Mouse (Mus musculus) lung, embryonic 15.5 days (tissue): ENCODE data around the gene Zxdc. TPM values are rescaled to one million over a fixed set of nuclear protein-coding genes. Genes with fewer than 3 reads are reported as not detected.

Source experiments
- ATAC-seq: fragments of 200-750 bp; cut with Nextera tagmentation; 2 replicates; pipeline ENCODE4 v1.8.0; 2017; ENCODE audit warnings: moderate number of reproducible peaks, borderline replicate concordance; ENCODE audit not compliant: low FRiP score, low TSS enrichment; ENCODE audit errors: extremely low read depth
- H3K27ac ChIP-seq: fragments of 300-500 bp; sonication (generic); 2 replicates; pipeline ENCODE4 v1.5.1; 2015; ENCODE audit warnings: moderate library complexity, mild to moderate bottlenecking, inconsistent platforms
- H3K27me3 ChIP-seq: fragments of 300-500 bp; sonication (generic); 2 replicates; pipeline ENCODE4 v1.6.1; 2015; ENCODE audit warnings: inconsistent platforms
- H3K36me3 ChIP-seq: fragments of 300-500 bp; sonication (generic); 2 replicates; pipeline ENCODE4 v1.6.1; 2015; ENCODE audit warnings: inconsistent platforms
- H3K4me1 ChIP-seq: fragments of 300-500 bp; sonication (generic); 2 replicates; pipeline ENCODE4 v1.6.1; 2015; ENCODE audit warnings: inconsistent platforms
- H3K4me2 ChIP-seq: fragments of 300-500 bp; sonication (generic); 2 replicates; pipeline ENCODE4 v1.6.1; 2015; ENCODE audit warnings: inconsistent platforms, mild to moderate bottlenecking, moderate library complexity
- H3K4me3 ChIP-seq: fragments of 300-500 bp; sonication (generic); 2 replicates; pipeline ENCODE4 v1.5.1; 2015; ENCODE audit warnings: mild to moderate bottlenecking, inconsistent platforms
- H3K9ac ChIP-seq: fragments of 300-500 bp; sonication (generic); 2 replicates; pipeline ENCODE4 v1.6.1; 2015; ENCODE audit warnings: inconsistent platforms
- H3K9me3 ChIP-seq: fragments of 300-500 bp; sonication (generic); 2 replicates; pipeline ENCODE4 v1.6.1; 2016; ENCODE audit warnings: inconsistent platforms
- WGBS: fragments of 180-500 bp; shearing (Covaris S2); methylation state at CpG from one replicate; pipeline ENCODE4 v1.1.7; 2015; 5-methylcytosine and 5-hydroxymethylcytosine counted together
- polyA plus RNA-seq: library from polyadenylated mRNA; unstranded; fragments of >200 nt; fragmentation: Nextera tagmentation; extraction: Ambion mirVana; gene quantifications from 2 replicates; pipeline ENCODE4 v1.2.1, GENCODE M21; 2015

The Zxdc gene
- polyA plus RNA-seq = 7.5 and 7.6 TPM in 2 replicates

- H3K4me3 ChIP-seq = peak within 1 kb of the TSS; percentile 86
- H3K4me1 ChIP-seq = peaks cover 21% of the 10 kb centered on the region
- WGBS = 5% methylated on average over 41 of the region's 41 CpGs
- H3K9me3 ChIP-seq = no peaks in the 10 kb centered on the region
- H3K27me3 ChIP-seq = no peaks in the 10 kb centered on the region
- H3K36me3 ChIP-seq = peaks cover 12% of the 10 kb centered on the region
- peak within 1 kb of the TSS; percentile 79 for H3K9ac ChIP-seq
- H3K4me2 ChIP-seq = peak within 1 kb of the TSS; percentile 81
- H3K27ac ChIP-seq = peak within 1 kb of the TSS; percentile 86
- ATAC-seq = peak; percentile 98
These were observed at the start of gene Zxdc for GRCm38 (mm10) chr6:90368976-90369724. Gene Zxdc, plus strand, starts transcription at chr6:90369492.

GRCm38 (mm10) chr6:90320429-90320828 is 48.9 kb upstream of the Zxdc start:
- Histone ChIP-seq H3K9me3 (no peaks in the 10 kb centered on the region), H3K4me2 (no peak overlapping the region), H3K27me3 (no peaks in the 10 kb centered on the region), H3K27ac (no peak overlapping the region), H3K4me3 (no peak overlapping the region), H3K36me3 (no peaks in the 10 kb centered on the region), H3K9ac (no peak overlapping the region), H3K4me1 (no peaks in the 10 kb centered on the region)
- ATAC-seq = no peak
- 78% methylated on average over 5 of the region's 5 CpGs for WGBS

GRCm38 (mm10) chr6:90321811-90322210 is 47.5 kb upstream of the Zxdc start:
- H3K27ac ChIP-seq = no peak overlapping the region
- H3K27me3 ChIP-seq = no peaks in the 10 kb centered on the region
- H3K4me1 ChIP-seq = no peaks in the 10 kb centered on the region
- no peak for ATAC-seq
- no peak overlapping the region for H3K9ac ChIP-seq
- H3K36me3 ChIP-seq = no peaks in the 10 kb centered on the region
- H3K9me3 ChIP-seq = no peaks in the 10 kb centered on the region
- no peak overlapping the region for H3K4me2 ChIP-seq
- 40% methylated on average over 4 of the region's 4 CpGs for WGBS
- no peak overlapping the region for H3K4me3 ChIP-seq

GRCm38 (mm10) chr6:90324026-90324425 is 45.3 kb upstream of the Zxdc start:
- H3K4me2 ChIP-seq = no peak overlapping the region
- ATAC-seq = no peak
- no peak overlapping the region for H3K4me3 ChIP-seq
- no peaks in the 10 kb centered on the region for H3K4me1 ChIP-seq
- H3K27me3 ChIP-seq = no peaks in the 10 kb centered on the region
- H3K9ac ChIP-seq = no peak overlapping the region
- no peaks in the 10 kb centered on the region for H3K9me3 ChIP-seq
- 65% methylated on average over 3 of the region's 3 CpGs for WGBS
- no peak overlapping the region for H3K27ac ChIP-seq
- no peaks in the 10 kb centered on the region for H3K36me3 ChIP-seq

GRCm38 (mm10) chr6:90324463-90324862 is 44.8 kb upstream of the Zxdc start:
- no peak overlapping the region for H3K4me2 ChIP-seq
- 45% methylated on average over 3 of the region's 3 CpGs for WGBS
- ATAC-seq = no peak
- H3K4me3 ChIP-seq = no peak overlapping the region
- no peaks in the 10 kb centered on the region for H3K36me3 ChIP-seq
- H3K4me1 ChIP-seq = no peaks in the 10 kb centered on the region
- no peaks in the 10 kb centered on the region for H3K27me3 ChIP-seq
- no peaks in the 10 kb centered on the region for H3K9me3 ChIP-seq
- no peak overlapping the region for H3K27ac ChIP-seq
- H3K9ac ChIP-seq = no peak overlapping the region

- H3K27ac ChIP-seq = no peak within 1 kb of the TSS
- no peaks in the 10 kb centered on the region for H3K4me1 ChIP-seq
- H3K4me3 ChIP-seq = 0 out of 2 replicates have a peak within 1 kb of the TSS, but pooled peaks have one; percentile 10
- no peaks in the 10 kb centered on the region for H3K27me3 ChIP-seq
- H3K9ac ChIP-seq = no peak within 1 kb of the TSS
- no peaks in the 10 kb centered on the region for H3K36me3 ChIP-seq
- peak; percentile 72 for ATAC-seq
- H3K9me3 ChIP-seq = no peaks in the 10 kb centered on the region
- H3K4me2 ChIP-seq = peak within 1 kb of the TSS; percentile 51
- WGBS = 7% methylated on average over 22 of the region's 22 CpGs
These were observed 44.3 kb upstream of the Zxdc start, which contains the start of gene Chst13 for GRCm38 (mm10) chr6:90324991-90325390. Gene Chst13, minus strand, starts transcription at chr6:90325185.

GRCm38 (mm10) chr6:90327670-90328069 is 41.6 kb upstream of the Zxdc start:
- no peak overlapping the region for H3K27ac ChIP-seq
- H3K9me3 ChIP-seq = no peaks in the 10 kb centered on the region
- ATAC-seq = no peak
- no peak overlapping the region for H3K4me3 ChIP-seq
- 17% methylated on average over 6 of the region's 6 CpGs for WGBS
- no peaks in the 10 kb centered on the region for H3K36me3 ChIP-seq
- no peak overlapping the region for H3K4me2 ChIP-seq
- H3K4me1 ChIP-seq = no peaks in the 10 kb centered on the region
- no peaks in the 10 kb centered on the region for H3K27me3 ChIP-seq
- no peak overlapping the region for H3K9ac ChIP-seq

- 0 out of 2 replicates have a peak, but pooled peaks have one; percentile 29 for ATAC-seq
These were observed 39.3 kb upstream of the Zxdc start for GRCm38 (mm10) chr6:90329953-90330352.

GRCm38 (mm10) chr6:90332561-90333425 is 36.5 kb upstream of the Zxdc start, which contains the start of gene Uroc1:
Gene Uroc1, plus strand, starts transcription at chr6:90333284.
- H3K4me1 ChIP-seq = no peaks in the 10 kb centered on the region
- WGBS = 83% methylated on average over 7 of the region's 7 CpGs

More at GRCm38 (mm10) chr6:90329953-90330352, 39.3 kb upstream of the Zxdc start:
- no peaks in the 10 kb centered on the region for H3K36me3 ChIP-seq
- no peak overlapping the region for H3K4me3 ChIP-seq
- H3K4me2 ChIP-seq = no peak overlapping the region
- H3K27ac ChIP-seq = no peak overlapping the region
- no peaks in the 10 kb centered on the region for H3K4me1 ChIP-seq
- no peaks in the 10 kb centered on the region for H3K9me3 ChIP-seq
- no peak overlapping the region for H3K9ac ChIP-seq
- 9% methylated on average over 1 of the region's 1 CpGs for WGBS
- H3K27me3 ChIP-seq = no peaks in the 10 kb centered on the region

GRCm38 (mm10) chr6:90334244-90334643 is 35.0 kb upstream of the Zxdc start:
- ATAC-seq = no peak

More at GRCm38 (mm10) chr6:90332561-90333425, 36.5 kb upstream of the Zxdc start, which contains the start of gene Uroc1:
- Histone ChIP-seq H3K9ac (no peak within 1 kb of the TSS), H3K4me2 (no peak within 1 kb of the TSS), H3K27me3 (no peaks in the 10 kb centered on the region), H3K36me3 (no peaks in the 10 kb centered on the region), H3K9me3 (no peaks in the 10 kb centered on the region), H3K27ac (no peak within 1 kb of the TSS), H3K4me3 (no peak within 1 kb of the TSS)
- ATAC-seq = no peak

GRCm38 (mm10) chr6:90342343-90342742 is 26.9 kb upstream of the Zxdc start:
- H3K4me3 ChIP-seq = no peak overlapping the region
- no peaks in the 10 kb centered on the region for H3K36me3 ChIP-seq
- H3K9ac ChIP-seq = no peak overlapping the region
- H3K27ac ChIP-seq = no peak overlapping the region
- no peak overlapping the region for H3K4me2 ChIP-seq
- no peak for ATAC-seq
- no peaks in the 10 kb centered on the region for H3K27me3 ChIP-seq
- H3K4me1 ChIP-seq = no peaks in the 10 kb centered on the region
- no peaks in the 10 kb centered on the region for H3K9me3 ChIP-seq
- WGBS = 74% methylated on average over 2 of the region's 2 CpGs

More at GRCm38 (mm10) chr6:90334244-90334643, 35.0 kb upstream of the Zxdc start:
- H3K4me1 ChIP-seq = no peaks in the 10 kb centered on the region
- H3K27ac ChIP-seq = no peak overlapping the region
- no peak overlapping the region for H3K4me2 ChIP-seq
- H3K9ac ChIP-seq = no peak overlapping the region
- H3K9me3 ChIP-seq = no peaks in the 10 kb centered on the region
- 53% methylated on average over 3 of the region's 3 CpGs for WGBS
- no peaks in the 10 kb centered on the region for H3K36me3 ChIP-seq
- no peaks in the 10 kb centered on the region for H3K27me3 ChIP-seq
- H3K4me3 ChIP-seq = no peak overlapping the region

- Histone ChIP-seq H3K27ac (no peak overlapping the region), H3K9me3 (no peaks in the 10 kb centered on the region), H3K4me1 (no peaks in the 10 kb centered on the region), H3K4me2 (no peak overlapping the region), H3K27me3 (no peaks in the 10 kb centered on the region), H3K9ac (no peak overlapping the region), H3K36me3 (no peaks in the 10 kb centered on the region), H3K4me3 (no peak overlapping the region)
- no peak for ATAC-seq
- 68% methylated on average over 4 of the region's 4 CpGs for WGBS
These were observed 22.1 kb upstream of the Zxdc start for GRCm38 (mm10) chr6:90347183-90347582.
